Mouse (Mus musculus): ENCODE data around the gene Gm4847.

The Gm4847 gene

GRCm38 (mm10) chr1:166647593-166647992 is at the start of gene Gm4847:
Gm4847 (minus strand) TSS chr1:166647693.
- no peak for DNase-seq (ENCODE audit: low spot score in 2 of 2)

GRCm38 (mm10) chr1:166681745-166682144 is 34.3 kb upstream of the Gm4847 start, which contains the start of gene Fmo9:
Fmo9 (minus strand) TSS chr1:166681845.
- no peak for DNase-seq (ENCODE audit: low spot score in 2 of 2)

- no peak for DNase-seq (ENCODE audit: low spot score in 2 of 2)
Observed at GRCm38 (mm10) chr1:166669264-166669663, 21.8 kb upstream of the Gm4847 start.

GRCm38 (mm10) chr1:166660800-166661199 is 13.3 kb upstream of the Gm4847 start:
- no peak for DNase-seq (ENCODE audit: low spot score in 2 of 2)

Data from spleen, postnatal 4 days (tissue).